Mouse (Mus musculus) neural tube, embryonic 12.5 days (tissue): ENCODE measurements around the gene Fbp1. TPM values are rescaled to one million over a fixed set of nuclear protein-coding genes. Genes with fewer than 3 reads are reported as not detected.
"Not testable (repeated sequence)": the region's sequence is repeated elsewhere in the genome, so short reads cannot be mapped to it uniquely, and the experiment has no call there.

Experiments
- ATAC-seq: fragments of 200-750 bp; cut with Nextera tagmentation; 2 replicates; pipeline ENCODE4 v1.8.0; 2017; ENCODE audit warnings: low read depth, mild to moderate bottlenecking, moderate TSS enrichment, moderate library complexity; ENCODE audit not compliant: low FRiP score
- H3K27ac ChIP-seq: fragments of 300-500 bp; sonication (generic); 2 replicates; pipeline ENCODE4 v1.5.1; 2016
- H3K27me3 ChIP-seq: fragments of 300-500 bp; sonication (generic); replicated peaks from 2 replicates; pipeline ENCODE4 v1.6.1; 2016; ENCODE audit warnings: mild to moderate bottlenecking
- H3K36me3 ChIP-seq: fragments of 300-500 bp; sonication (generic); 2 replicates; pipeline ENCODE4 v1.6.1; 2016; ENCODE audit warnings: mild to moderate bottlenecking
- H3K4me1 ChIP-seq: fragments of 300-500 bp; sonication (generic); 2 replicates; pipeline ENCODE4 v1.6.1; 2016
- H3K4me2 ChIP-seq: fragments of 300-500 bp; sonication (generic); replicated peaks from 2 replicates; pipeline ENCODE4 v1.6.1; 2016; ENCODE audit warnings: mild to moderate bottlenecking
- H3K4me3 ChIP-seq: fragments of 300-500 bp; sonication (generic); 2 replicates; pipeline ENCODE4 v1.5.1; 2016
- H3K9ac ChIP-seq: fragments of 300-500 bp; sonication (generic); 2 replicates; pipeline ENCODE4 v1.6.1; 2016; ENCODE audit warnings: mild to moderate bottlenecking
- H3K9me3 ChIP-seq: fragments of 300-500 bp; sonication (generic); 2 replicates; pipeline ENCODE4 v1.6.1; 2016; ENCODE audit warnings: mild to moderate bottlenecking
- WGBS: fragments of 180-500 bp; shearing (Covaris S2); methylation state at CpG from one replicate; pipeline ENCODE4 v1.1.7; 2016; 5-methylcytosine and 5-hydroxymethylcytosine counted together
- polyA plus RNA-seq: library from polyadenylated mRNA; unstranded; fragments of >200 nt; fragmentation: Nextera tagmentation; extraction: Ambion mirVana; gene quantifications from 2 replicates; pipeline ENCODE4 v1.2.1, GENCODE M21; 2016

Gene Fbp1
- polyA plus RNA-seq, 1 experiment from 2014 or later: 0.94 TPM

GRCm38 (mm10) chr13:62857941-62858915 lies 29.9 kb downstream of the Fbp1 start, which contains the start of gene Fbp2:
Gene Fbp2, minus strand, starts transcription at chr13:62858422.
- H3K9ac ChIP-seq: no peak within 1 kb of the TSS
- H3K36me3 ChIP-seq: no peaks in the 10 kb centered on the region
- no peak within 1 kb of the TSS for H3K27ac ChIP-seq
- no peaks in the 10 kb centered on the region for H3K27me3 ChIP-seq
- H3K4me2 ChIP-seq: no peak within 1 kb of the TSS
- WGBS: 76% methylated on average over 21 of the region's 21 CpGs
- H3K4me3 ChIP-seq: no peak within 1 kb of the TSS
- peaks cover 3% of the 10 kb centered on the region; the same call in 1 of the 2 replicates for H3K4me1 ChIP-seq
- ATAC-seq: no peak
- H3K9me3 ChIP-seq: no peaks in the 10 kb centered on the region

- Histone ChIP-seq H3K27me3 (no peaks in the 10 kb centered on the region), H3K27ac (no peak overlapping the region), H3K9ac (no peak overlapping the region), H3K4me3 (no peak overlapping the region), H3K36me3 (no peaks in the 10 kb centered on the region), H3K4me2 (no peak overlapping the region), H3K9me3 (no peaks in the 10 kb centered on the region), H3K4me1 (peaks cover 3% of the 10 kb centered on the region; the same call in 1 of the 2 replicates)
- ATAC-seq: no peak
- 89% methylated on average over 14 of the region's 14 CpGs for WGBS
Observed at GRCm38 (mm10) chr13:62856850-62857249, 31.2 kb downstream of the Fbp1 start.

- Histone ChIP-seq H3K27ac (no peak overlapping the region), H3K9me3 (no peaks in the 10 kb centered on the region), H3K4me1 (peaks cover 3% of the 10 kb centered on the region; the same call in 1 of the 2 replicates), H3K36me3 (no peaks in the 10 kb centered on the region), H3K27me3 (no peaks in the 10 kb centered on the region), H3K9ac (no peak overlapping the region), H3K4me3 (peak overlapping the region; percentile 27), H3K4me2 (peak overlapping the region; percentile 60)
- WGBS: 6% methylated on average over 5 of the region's 5 CpGs
- ATAC-seq: peak; percentile 93
Observed at GRCm38 (mm10) chr13:62856305-62856675, 31.8 kb downstream of the Fbp1 start.

GRCm38 (mm10) chr13:62855396-62856304 lies 32.4 kb downstream of the Fbp1 start:
- H3K9ac ChIP-seq: no peak overlapping the region
- H3K4me3 ChIP-seq: peak overlapping the region; percentile 27
- no peaks in the 10 kb centered on the region for H3K36me3 ChIP-seq
- peak; percentile 30; the same call in 1 of the 2 replicates for ATAC-seq
- H3K9me3 ChIP-seq: no peaks in the 10 kb centered on the region
- H3K27ac ChIP-seq: no peak overlapping the region
- WGBS: 31% methylated on average over 25 of the region's 25 CpGs
- H3K4me1 ChIP-seq: peaks cover 3% of the 10 kb centered on the region; the same call in 1 of the 2 replicates
- peak overlapping the region; percentile 60 for H3K4me2 ChIP-seq
- H3K27me3 ChIP-seq: no peaks in the 10 kb centered on the region

GRCm38 (mm10) chr13:62854666-62855065 lies 33.4 kb downstream of the Fbp1 start:
- no peak overlapping the region for H3K27ac ChIP-seq
- peak overlapping the region; percentile 32; the same call in 1 of the 2 replicates for H3K4me2 ChIP-seq
- H3K27me3 ChIP-seq: no peaks in the 10 kb centered on the region
- H3K9me3 ChIP-seq: no peaks in the 10 kb centered on the region
- H3K36me3 ChIP-seq: no peaks in the 10 kb centered on the region
- no peak overlapping the region for H3K4me3 ChIP-seq
- no peak for ATAC-seq
- WGBS: 7% methylated on average over 15 of the region's 15 CpGs
- H3K4me1 ChIP-seq: peaks cover 3% of the 10 kb centered on the region; the same call in 1 of the 2 replicates
- no peak overlapping the region for H3K9ac ChIP-seq

GRCm38 (mm10) chr13:62833341-62833740 lies 54.7 kb downstream of the Fbp1 start:
- 48% methylated on average over 4 of the region's 4 CpGs for WGBS
- Histone ChIP-seq H3K9me3 (no peaks in the 10 kb centered on the region), H3K36me3 (no peaks in the 10 kb centered on the region), H3K27me3 (no peaks in the 10 kb centered on the region), H3K27ac (no peak overlapping the region), H3K4me3 (no peak overlapping the region), H3K9ac (no peak overlapping the region), H3K4me2 (no peak overlapping the region), H3K4me1 (no peaks in the 10 kb centered on the region)
- ATAC-seq: no peak

- no peak for ATAC-seq
- no peak overlapping the region for H3K9ac ChIP-seq
- no peaks in the 10 kb centered on the region for H3K27me3 ChIP-seq
- no peak overlapping the region for H3K4me2 ChIP-seq
- no peaks in the 10 kb centered on the region for H3K4me1 ChIP-seq
- no peak overlapping the region for H3K27ac ChIP-seq
- H3K4me3 ChIP-seq: no peak overlapping the region
- 82% methylated on average over 2 of the region's 2 CpGs for WGBS
- H3K9me3 ChIP-seq: no peaks in the 10 kb centered on the region
- no peaks in the 10 kb centered on the region for H3K36me3 ChIP-seq
Observed at GRCm38 (mm10) chr13:62832239-62832638, 55.8 kb downstream of the Fbp1 start.

- H3K27me3 ChIP-seq, H3K4me1 ChIP-seq, H3K9ac ChIP-seq, H3K36me3 ChIP-seq, H3K4me2 ChIP-seq, ATAC-seq, H3K4me3 ChIP-seq, H3K27ac ChIP-seq, H3K9me3 ChIP-seq: not testable (repeated sequence)
- 85% methylated on average over 3 of the region's 3 CpGs for WGBS
Observed at GRCm38 (mm10) chr13:62815705-62816104, 72.4 kb downstream of the Fbp1 start.

Other genes starting within 250 kb of the Fbp1 start
- gene Platr25, start 127.6 kb downstream of the Fbp1 start, polyA plus RNA-seq: 29.3 and 33.7 TPM in 2 replicates
- 13.2 and 13.3 TPM in 2 replicates for gene Gm5141, start 102.5 kb downstream of the Fbp1 start, polyA plus RNA-seq
- not detected in 2 replicates for gene Fbp2, start 29.9 kb downstream of the Fbp1 start, polyA plus RNA-seq
- 79.3 and 89.8 TPM in 2 replicates for gene 2010111I01Rik, start 76.6 kb upstream of the Fbp1 start, polyA plus RNA-seq